Mouse (Mus musculus) retina, embryonic 14.5 days (tissue): Measurements from ENCODE around the gene Snx25.
"Not testable (repeated sequence)": the region's sequence is repeated elsewhere in the genome, so short reads cannot be mapped to it uniquely, and the experiment has no call there.

Experiments used
- DNase-seq: peaks from one replicate; pipeline ENCODE4 v3.0.0-alpha.2; 2015; ENCODE audit warnings: low spot score

Gene Snx25

DNA sequence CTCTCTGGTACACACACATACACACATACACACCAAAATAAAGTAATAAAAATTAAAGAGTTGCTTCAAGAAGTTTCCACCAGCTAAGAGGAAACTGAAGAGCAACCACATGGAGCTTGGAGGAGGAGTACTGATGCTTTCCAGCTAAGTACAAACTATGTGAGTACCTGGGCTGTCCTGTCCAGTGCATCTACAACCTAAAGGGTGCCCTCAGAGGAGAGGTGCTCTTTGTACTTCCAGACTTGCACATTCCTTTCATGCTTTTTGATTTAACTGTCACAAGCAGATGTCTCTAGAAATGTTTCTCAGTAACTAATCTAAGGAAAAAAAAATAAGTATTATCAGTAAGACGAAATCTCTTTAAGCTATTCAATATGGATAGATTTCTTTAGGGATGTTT, 14.6 kb downstream of the Snx25 start:
- no peak for DNase-seq

- not testable (repeated sequence) for DNase-seq
Observed at GRCm38 (mm10) chr8:46135546-46135945, 16.4 kb downstream of the Snx25 start.

DNA sequence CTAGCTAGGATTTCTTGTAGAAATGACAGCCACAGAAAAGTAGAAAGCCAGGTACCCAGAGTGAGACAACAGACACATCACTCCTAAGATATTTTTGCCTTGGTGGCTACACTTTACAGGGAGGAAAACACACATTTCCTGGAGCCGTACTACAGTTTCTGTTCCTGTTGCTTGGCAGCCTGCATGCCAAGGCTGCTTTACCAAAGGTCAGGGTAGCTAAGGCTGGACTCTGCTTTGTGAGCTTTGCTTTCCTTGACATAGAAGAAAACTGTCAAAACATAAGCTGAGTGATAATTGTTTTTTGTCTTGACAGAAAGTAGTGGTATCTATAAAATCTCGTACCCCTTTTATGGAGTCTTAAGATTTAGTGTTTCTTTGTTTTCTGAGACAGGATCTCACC, 21.5 kb downstream of the Snx25 start:
- no peak for DNase-seq

- no peak for DNase-seq
Observed at GRCm38 (mm10) chr8:46122498-46122897, 29.5 kb downstream of the Snx25 start.

DNA sequence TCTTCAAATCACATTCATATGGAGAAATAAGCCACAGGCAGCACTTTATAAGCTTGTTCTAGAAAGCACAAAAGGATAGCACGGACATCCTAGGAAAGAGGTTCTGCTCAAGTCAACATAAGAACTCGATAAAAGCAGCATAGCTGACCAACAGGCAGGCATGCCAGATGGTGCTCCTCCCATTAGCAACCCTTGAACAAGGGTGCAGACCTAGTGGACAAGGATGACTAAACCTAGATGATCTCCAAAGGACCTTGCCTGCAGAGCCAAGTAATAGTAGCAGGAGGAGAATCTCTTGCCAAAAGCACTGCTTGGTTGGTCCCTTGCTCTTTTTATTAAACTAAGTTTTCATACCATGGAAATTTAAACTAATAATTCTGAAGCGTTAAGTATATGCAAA, 32.8 kb downstream of the Snx25 start:
- DNase-seq, result no peak

GRCm38 (mm10) chr8:46117172-46117571, 34.8 kb downstream of the Snx25 start:
- DNase-seq, result no peak

GRCm38 (mm10) chr8:46113421-46114170, 38.4 kb downstream of the Snx25 start:
- DNase-seq, result not testable (repeated sequence)

DNA sequence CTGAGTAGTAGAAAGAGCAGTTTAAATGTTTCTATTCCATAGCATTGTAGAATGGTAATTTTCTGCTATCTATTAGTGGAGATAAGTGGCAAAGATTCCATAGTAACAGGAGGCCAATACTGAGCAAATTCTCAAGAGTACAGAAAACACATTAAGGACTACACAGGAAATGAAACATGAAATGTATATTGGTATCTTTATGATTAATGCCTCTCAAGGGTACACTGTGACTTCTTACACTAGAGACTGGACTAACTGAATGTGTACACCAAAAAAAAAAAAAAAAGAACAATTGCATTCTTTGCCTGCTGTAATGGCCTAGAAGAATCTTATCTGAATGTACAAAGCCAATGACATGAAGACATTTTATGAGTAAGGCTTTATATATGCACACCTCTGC, 44.3 kb downstream of the Snx25 start:
- DNase-seq, result no peak

GRCm38 (mm10) chr8:46103434-46103833, 48.5 kb downstream of the Snx25 start:
- DNase-seq, result no peak

DNA sequence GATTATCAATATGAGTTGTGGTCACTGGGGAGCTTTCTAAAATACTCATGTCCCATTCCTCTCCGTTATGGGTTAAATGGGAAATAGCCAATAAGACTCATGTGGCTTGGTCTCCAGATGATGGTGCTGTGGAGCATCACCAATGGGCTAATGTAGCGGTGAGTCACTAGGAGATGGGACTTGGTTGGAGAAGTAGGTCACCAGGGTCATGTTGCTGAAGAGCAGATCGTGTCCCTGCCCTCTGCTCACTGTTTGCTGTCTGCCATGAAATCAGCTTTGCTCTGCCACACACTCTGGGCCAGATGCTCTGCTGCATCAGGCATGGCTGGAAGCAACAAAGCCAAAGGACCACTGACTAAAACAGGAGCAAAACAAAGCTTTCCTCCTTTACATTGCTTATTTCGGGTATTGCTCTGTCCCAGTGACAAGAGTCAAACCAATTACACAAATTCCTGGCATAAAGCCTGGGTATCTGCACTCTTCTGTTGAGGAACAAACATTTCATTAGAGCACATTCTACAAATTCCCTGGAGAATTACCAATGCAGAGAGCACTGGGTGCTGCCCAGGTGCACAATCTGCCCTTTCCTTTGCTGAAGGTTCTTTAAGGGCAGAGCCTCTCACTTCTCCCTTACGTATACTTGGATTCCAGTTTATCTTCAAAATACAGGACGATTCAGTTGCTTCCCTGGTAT, 59.1 kb downstream of the Snx25 start:
- no peak for DNase-seq

GRCm38 (mm10) chr8:46083141-46083540, 68.8 kb downstream of the Snx25 start:
- DNase-seq, result no peak

DNA sequence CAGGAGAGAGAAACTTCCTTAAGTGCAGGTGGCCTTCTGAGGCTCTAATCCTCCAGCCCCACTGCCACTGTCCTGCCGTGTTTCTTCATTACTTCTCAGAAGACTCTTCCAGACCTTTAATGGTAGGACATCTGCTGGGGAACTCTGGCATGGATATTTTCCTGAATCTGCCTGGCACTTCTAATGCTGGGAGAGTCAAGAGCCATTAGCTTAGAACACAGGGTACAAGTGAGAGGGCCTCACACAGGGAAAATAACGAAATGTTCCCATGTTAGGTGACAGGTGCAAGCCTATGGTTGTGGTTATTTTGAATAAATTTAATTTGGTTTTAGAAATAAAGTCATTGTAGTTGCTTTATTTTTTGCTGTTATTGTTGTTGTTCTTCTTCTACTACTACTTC, 70.9 kb downstream of the Snx25 start:
- DNase-seq, result no peak

DNA sequence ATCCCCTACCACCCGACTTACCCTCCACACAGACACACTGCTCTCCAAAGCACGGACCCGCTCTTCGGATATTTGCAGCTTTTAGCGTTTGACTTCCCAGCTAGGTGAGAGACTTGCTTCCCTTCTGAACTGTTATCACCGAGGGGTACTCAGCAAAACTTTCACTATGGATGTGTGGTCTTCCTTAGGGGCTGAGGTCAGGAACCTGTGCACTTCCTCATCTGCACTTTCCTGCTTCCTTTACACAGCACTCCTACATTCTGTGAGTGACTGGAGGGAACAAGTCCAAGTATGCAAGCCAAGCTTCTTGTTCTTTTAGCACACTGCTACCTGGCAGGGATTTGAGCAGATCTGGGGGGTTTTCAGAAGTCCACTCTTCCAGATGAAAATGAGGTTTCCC, 73.1 kb downstream of the Snx25 start:
- no peak for DNase-seq

DNA sequence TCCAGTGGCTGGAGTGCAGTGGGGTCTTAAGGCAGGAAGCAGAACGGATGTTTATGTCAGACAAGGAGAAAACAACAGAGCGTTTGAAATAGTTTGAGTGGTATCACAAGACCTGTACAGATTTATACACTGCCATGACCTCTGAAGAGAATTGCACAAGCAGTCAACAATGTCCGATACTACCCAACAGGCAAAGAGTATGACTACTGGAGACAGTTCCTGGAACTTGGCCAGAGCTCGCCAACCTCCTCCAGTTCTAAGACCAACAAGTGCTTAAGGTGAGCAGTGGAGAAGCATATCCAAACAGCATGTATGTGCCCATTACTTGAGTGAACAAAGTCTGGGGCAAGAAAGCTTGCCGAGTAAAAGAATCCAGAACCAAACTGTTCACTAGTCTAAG, 76.7 kb downstream of the Snx25 start:
- DNase-seq, result no peak

- DNase-seq, result no peak
Observed at GRCm38 (mm10) chr8:46073540-46074140, 78.3 kb downstream of the Snx25 start.

DNA sequence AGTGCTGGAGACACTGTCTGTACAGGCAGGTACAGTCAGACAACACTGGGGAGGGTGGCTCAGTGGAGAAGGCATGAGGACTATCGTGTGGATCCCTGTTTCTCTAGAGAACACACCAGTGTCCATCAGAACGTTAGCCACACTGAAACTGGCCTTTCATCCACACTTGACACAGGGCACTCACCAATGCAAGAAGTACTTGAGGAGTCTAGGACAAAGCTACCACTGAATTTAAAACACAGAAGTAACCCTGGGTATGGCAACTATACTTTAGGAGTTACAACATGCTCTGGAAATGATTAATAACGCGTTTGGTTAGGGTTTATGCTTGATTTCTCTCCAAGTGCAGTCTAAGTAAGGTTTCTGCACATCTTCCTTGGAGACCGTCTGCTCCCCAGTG, 79.2 kb downstream of the Snx25 start:
- DNase-seq, result no peak

DNA sequence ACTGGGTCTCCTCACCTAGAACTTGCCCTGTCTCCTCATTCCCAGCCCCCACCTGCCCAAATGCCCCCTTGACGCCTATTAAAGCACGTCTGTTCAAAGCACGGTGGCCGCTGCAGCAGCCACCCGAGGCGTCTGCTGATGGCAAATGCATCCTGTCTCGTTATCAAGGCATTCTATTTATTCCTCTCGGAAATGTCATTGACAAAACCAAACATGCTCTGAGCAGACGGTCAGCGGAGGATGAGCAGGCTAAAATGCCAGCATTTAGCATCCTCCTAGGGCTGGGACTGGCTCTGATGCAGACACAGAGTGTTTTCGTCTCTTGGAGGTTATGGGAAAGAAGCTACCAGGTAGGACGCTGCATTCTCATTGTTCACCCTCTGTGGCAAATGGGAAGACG, 111.7 kb downstream of the Snx25 start:
- DNase-seq, result no peak

DNA sequence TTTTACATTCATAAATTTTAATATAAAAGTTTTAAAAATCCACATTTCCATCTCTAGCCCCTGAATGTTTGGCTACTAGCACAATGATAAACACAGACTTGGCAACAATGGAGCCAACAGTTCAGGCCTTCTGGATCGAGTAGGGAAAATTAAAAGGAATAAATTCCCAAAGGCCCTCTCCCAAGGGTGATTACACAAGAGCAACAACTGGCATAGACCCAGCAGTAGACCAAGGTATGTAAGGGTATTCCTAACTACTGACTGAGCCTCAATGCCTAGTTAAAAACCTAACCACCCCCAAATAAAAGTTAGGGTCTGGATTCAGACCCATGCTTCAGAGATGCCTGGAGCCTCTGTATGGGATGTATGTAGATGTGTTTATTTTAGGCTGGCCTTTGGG, 112.3 kb downstream of the Snx25 start:
- no peak for DNase-seq

- DNase-seq, result no peak
Observed at GRCm38 (mm10) chr8:46036217-46036616, 115.7 kb downstream of the Snx25 start.

- no peak for DNase-seq
Observed at GRCm38 (mm10) chr8:46024392-46024791, 127.6 kb downstream of the Snx25 start.

DNA sequence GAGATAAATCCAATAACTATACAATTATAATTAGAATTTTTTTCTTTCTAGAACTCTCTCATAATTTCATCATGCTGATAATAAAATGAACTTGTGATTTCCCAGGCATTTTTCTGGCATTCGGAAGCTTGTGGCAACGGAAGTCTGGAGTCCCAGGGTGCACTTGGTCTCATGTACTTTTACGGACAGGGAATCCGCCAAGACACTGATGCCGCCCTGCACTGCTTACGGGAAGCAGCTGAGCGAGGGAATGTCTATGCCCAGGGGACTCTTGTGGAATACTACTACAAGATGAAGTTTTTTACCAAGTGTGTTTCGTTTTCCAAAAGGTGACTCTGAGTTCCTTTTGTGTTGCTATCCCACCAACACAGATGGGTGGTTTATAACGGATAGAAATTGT, 129.2 kb downstream of the Snx25 start:
- no peak for DNase-seq

DNA sequence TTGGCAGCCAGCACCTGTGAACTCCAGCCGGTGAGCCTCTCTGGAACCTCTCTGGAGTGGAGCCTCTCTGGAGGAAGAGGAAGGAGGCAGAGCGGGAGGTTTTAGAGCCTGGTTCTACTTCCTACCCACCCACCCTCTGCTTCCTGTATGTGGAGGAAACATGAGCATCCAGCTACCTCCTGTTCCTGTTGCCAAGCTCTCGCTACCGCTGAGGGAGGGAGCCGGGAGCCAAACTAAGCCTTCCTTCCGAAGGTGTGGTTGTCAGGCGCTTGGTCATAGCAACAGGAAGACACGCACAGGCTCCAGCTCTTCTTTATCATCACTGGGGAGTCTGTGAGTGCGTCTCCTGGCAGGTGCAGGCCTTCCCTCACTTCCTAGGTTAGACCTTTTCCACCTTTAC, 129.8 kb downstream of the Snx25 start:
- no peak for DNase-seq
